Mouse (Mus musculus): ENCODE results near the gene P2ry12. TPM values are rescaled to one million over a fixed set of nuclear protein-coding genes. Genes with fewer than 3 reads are reported as not detected.

Gene P2ry12
- polyA plus RNA-seq, 1 experiment from 2014 or later = 2.1 TPM

- 82% methylated on average over 3 of the region's 3 CpGs for WGBS
- H3K9ac ChIP-seq = no peak overlapping the region
- ATAC-seq (replicated peaks; ENCODE audit: low FRiP score) = no peak
These were observed 1.3 kb upstream of the P2ry12 start for GRCm38 (mm10) chr3:59263988-59264387.

GRCm38 (mm10) chr3:59263417-59263816 lies 746 bp upstream of the P2ry12 start:
- H3K9me3 ChIP-seq (replicated peaks) = no peaks in the 10 kb centered on the region
- H3K27me3 ChIP-seq = no peaks in the 10 kb centered on the region
- H3K36me3 ChIP-seq = peaks cover 3% of the 10 kb centered on the region; the same call in 1 of the 2 replicates
- 89% methylated on average over 2 of the region's 2 CpGs for WGBS
- no peak overlapping the region for H3K27ac ChIP-seq
- H3K4me3 ChIP-seq (replicated peaks) = no peak overlapping the region
- H3K4me2 ChIP-seq = no peak overlapping the region
- H3K4me1 ChIP-seq = 0 out of 2 replicates have a peak, but pooled peaks cover 6% of the 10 kb centered on the region
- no peak overlapping the region for H3K9ac ChIP-seq
- no peak for ATAC-seq (replicated peaks; ENCODE audit: low FRiP score)

More at GRCm38 (mm10) chr3:59263988-59264387, 1.3 kb upstream of the P2ry12 start:
- Histone ChIP-seq H3K27ac (no peak overlapping the region), H3K4me1 (0 out of 2 replicates have a peak, but pooled peaks cover 6% of the 10 kb centered on the region), H3K27me3 (no peaks in the 10 kb centered on the region), H3K4me2 (no peak overlapping the region), H3K9me3 (replicated peaks) (no peaks in the 10 kb centered on the region), H3K36me3 (peaks cover 3% of the 10 kb centered on the region; the same call in 1 of the 2 replicates), H3K4me3 (replicated peaks) (no peak overlapping the region)

GRCm38 (mm10) chr3:59261709-59262472 lies 780 bp downstream of the P2ry12 start:
- Histone ChIP-seq H3K4me2 (no peak overlapping the region), H3K9ac (no peak overlapping the region), H3K4me3 (replicated peaks) (no peak overlapping the region), H3K36me3 (peaks cover 3% of the 10 kb centered on the region; the same call in 1 of the 2 replicates), H3K27ac (no peak overlapping the region), H3K4me1 (0 out of 2 replicates have a peak, but pooled peaks cover 6% of the 10 kb centered on the region), H3K27me3 (no peaks in the 10 kb centered on the region), H3K9me3 (replicated peaks) (no peaks in the 10 kb centered on the region)
- ATAC-seq (replicated peaks; ENCODE audit: low FRiP score) = no peak
- WGBS = 73% methylated on average over 9 of the region's 9 CpGs

GRCm38 (mm10) chr3:59260745-59261144 lies 1.9 kb downstream of the P2ry12 start:
- Histone ChIP-seq H3K4me2 (no peak overlapping the region), H3K9me3 (replicated peaks) (no peaks in the 10 kb centered on the region), H3K27ac (no peak overlapping the region), H3K36me3 (peaks cover 3% of the 10 kb centered on the region; the same call in 1 of the 2 replicates), H3K27me3 (no peaks in the 10 kb centered on the region), H3K4me1 (0 out of 2 replicates have a peak, but pooled peaks cover 6% of the 10 kb centered on the region), H3K4me3 (replicated peaks) (no peak overlapping the region), H3K9ac (no peak overlapping the region)
- WGBS = 50% methylated on average over 5 of the region's 5 CpGs
- no peak for ATAC-seq (replicated peaks; ENCODE audit: low FRiP score)

GRCm38 (mm10) chr3:59257740-59258664 lies 4.7 kb downstream of the P2ry12 start:
- 86% methylated on average over 20 of the region's 20 CpGs for WGBS
- Histone ChIP-seq H3K9me3 (replicated peaks) (no peaks in the 10 kb centered on the region), H3K4me2 (no peak overlapping the region), H3K9ac (no peak overlapping the region), H3K27ac (no peak overlapping the region), H3K4me3 (replicated peaks) (no peak overlapping the region), H3K27me3 (no peaks in the 10 kb centered on the region), H3K36me3 (no peaks in the 10 kb centered on the region), H3K4me1 (0 out of 2 replicates have a peak, but pooled peaks cover 6% of the 10 kb centered on the region)
- no peak for ATAC-seq (replicated peaks; ENCODE audit: low FRiP score)

GRCm38 (mm10) chr3:59250454-59250853 lies 12.2 kb downstream of the P2ry12 start:
- no peak overlapping the region for H3K4me3 ChIP-seq (replicated peaks)
- 97% methylated on average over 1 of the region's 1 CpGs for WGBS
- no peaks in the 10 kb centered on the region for H3K9me3 ChIP-seq (replicated peaks)
- H3K9ac ChIP-seq = no peak overlapping the region
- no peak overlapping the region for H3K4me2 ChIP-seq
- H3K27ac ChIP-seq = no peak overlapping the region
- H3K27me3 ChIP-seq = no peaks in the 10 kb centered on the region
- H3K36me3 ChIP-seq = no peaks in the 10 kb centered on the region
- no peak for ATAC-seq (replicated peaks; ENCODE audit: low FRiP score)
- no peaks in the 10 kb centered on the region for H3K4me1 ChIP-seq

- H3K4me1 ChIP-seq = no peaks in the 10 kb centered on the region
- WGBS = 84% methylated on average over 6 of the region's 6 CpGs
- no peak overlapping the region for H3K4me2 ChIP-seq
- no peaks in the 10 kb centered on the region for H3K36me3 ChIP-seq
- H3K27me3 ChIP-seq = no peaks in the 10 kb centered on the region
- H3K4me3 ChIP-seq (replicated peaks) = no peak overlapping the region
- no peaks in the 10 kb centered on the region for H3K9me3 ChIP-seq (replicated peaks)
- no peak overlapping the region for H3K9ac ChIP-seq
- no peak for ATAC-seq (replicated peaks; ENCODE audit: low FRiP score)
- no peak overlapping the region for H3K27ac ChIP-seq
These were observed 14.6 kb downstream of the P2ry12 start for GRCm38 (mm10) chr3:59248031-59248430.

- no peak for ATAC-seq (replicated peaks; ENCODE audit: low FRiP score)
- Histone ChIP-seq H3K4me3 (replicated peaks) (no peak overlapping the region), H3K9me3 (replicated peaks) (no peaks in the 10 kb centered on the region), H3K9ac (no peak overlapping the region), H3K27me3 (no peaks in the 10 kb centered on the region), H3K4me2 (no peak overlapping the region), H3K27ac (no peak overlapping the region), H3K4me1 (no peaks in the 10 kb centered on the region), H3K36me3 (no peaks in the 10 kb centered on the region)
- WGBS = 56% methylated on average over 6 of the region's 6 CpGs
These were observed 19.3 kb downstream of the P2ry12 start for GRCm38 (mm10) chr3:59243384-59243783.

- 68% methylated on average over 5 of the region's 5 CpGs for WGBS
- Histone ChIP-seq H3K4me1 (no peaks in the 10 kb centered on the region), H3K27ac (no peak overlapping the region), H3K9me3 (replicated peaks) (no peaks in the 10 kb centered on the region), H3K4me3 (replicated peaks) (no peak overlapping the region), H3K4me2 (no peak overlapping the region), H3K36me3 (no peaks in the 10 kb centered on the region), H3K9ac (no peak overlapping the region), H3K27me3 (no peaks in the 10 kb centered on the region)
- no peak for ATAC-seq (replicated peaks; ENCODE audit: low FRiP score)
These were observed 27.8 kb downstream of the P2ry12 start for GRCm38 (mm10) chr3:59234878-59235277.

- Histone ChIP-seq H3K36me3 (no peaks in the 10 kb centered on the region), H3K27me3 (no peaks in the 10 kb centered on the region), H3K4me1 (peaks cover 8% of the 10 kb centered on the region), H3K4me3 (replicated peaks) (no peak overlapping the region), H3K27ac (no peak overlapping the region), H3K4me2 (no peak overlapping the region), H3K9me3 (replicated peaks) (no peaks in the 10 kb centered on the region), H3K9ac (no peak overlapping the region)
- no peak for ATAC-seq (replicated peaks; ENCODE audit: low FRiP score)
- 70% methylated on average over 3 of the region's 3 CpGs for WGBS
These were observed 31.8 kb downstream of the P2ry12 start for GRCm38 (mm10) chr3:59230912-59231311.

GRCm38 (mm10) chr3:59228730-59229551 lies 33.7 kb downstream of the P2ry12 start:
- no peak overlapping the region for H3K9ac ChIP-seq
- no peaks in the 10 kb centered on the region for H3K36me3 ChIP-seq
- peak overlapping the region; percentile 81 for H3K27ac ChIP-seq
- no peak overlapping the region; the same call in 1 of the 2 replicates for H3K4me2 ChIP-seq
- WGBS = 47% methylated on average over 10 of the region's 10 CpGs
- ATAC-seq (replicated peaks; ENCODE audit: low FRiP score) = peak; percentile 56
- H3K4me1 ChIP-seq = peaks cover 8% of the 10 kb centered on the region
- H3K4me3 ChIP-seq (replicated peaks) = no peak overlapping the region
- no peaks in the 10 kb centered on the region for H3K27me3 ChIP-seq
- H3K9me3 ChIP-seq (replicated peaks) = no peaks in the 10 kb centered on the region

All from kidney, embryonic 15.5 days (tissue).